Mouse (Mus musculus): ENCODE results near the gene Rnase1.

- TF ChIP-seq CTCF (IDR thresholded peaks at IDR 0.05; ENCODE audit: borderline replicate concordance, insufficient read depth, low read depth, low read length), result no peak
- TF ChIP-seq POLR2A (IDR thresholded peaks at IDR 0.05; ENCODE audit: borderline replicate concordance, insufficient read depth, low read length), result no peak
Measured at GRCm38 (mm10) chr14:51131086-51131815, 15.3 kb downstream of the Rnase1 start.
